Mouse (Mus musculus) embryonic facial prominence, embryonic 14.5 days (tissue): ENCODE data around the gene Chmp2b. TPM values are rescaled to one million over a fixed set of nuclear protein-coding genes. Genes with fewer than 3 reads are reported as not detected.

ENCODE experiments used
- ATAC-seq: fragments of 200-750 bp; cut with Nextera tagmentation; 2 replicates; pipeline ENCODE4 v1.8.0; 2017; ENCODE audit warnings: low read depth, moderate number of reproducible peaks, moderate TSS enrichment
- DNase-seq: peaks from one replicate; pipeline ENCODE4 v3.0.0-alpha.2; 2015; ENCODE audit warnings: low spot score
- H3K27ac ChIP-seq: fragments of 300-500 bp; sonication (generic); replicated peaks from 2 replicates; pipeline ENCODE4 v1.5.1; 2014; ENCODE audit warnings: low read depth, mild to moderate bottlenecking, low read length, moderate library complexity
- H3K27me3 ChIP-seq: fragments of 300-500 bp; sonication (generic); replicated peaks from 2 replicates; pipeline ENCODE4 v1.6.1; 2014; ENCODE audit warnings: low read length; ENCODE audit not compliant: control insufficient read depth, insufficient read depth
- H3K36me3 ChIP-seq: fragments of 300-500 bp; sonication (generic); 2 replicates; pipeline ENCODE4 v1.6.1; 2014; ENCODE audit warnings: low read length, mixed read lengths; ENCODE audit not compliant: control insufficient read depth, insufficient read depth
- H3K4me1 ChIP-seq: fragments of 300-500 bp; sonication (generic); 2 replicates; pipeline ENCODE4 v1.6.1; 2014; ENCODE audit warnings: antibody characterized with exemption, low read length; ENCODE audit not compliant: control insufficient read depth, insufficient read depth
- H3K4me2 ChIP-seq: fragments of 300-500 bp; sonication (generic); 2 replicates; pipeline ENCODE4 v1.6.1; 2014; ENCODE audit warnings: low read depth, mild to moderate bottlenecking, low read length, moderate library complexity, mixed read lengths
- H3K4me3 ChIP-seq: fragments of 300-500 bp; sonication (generic); 2 replicates; pipeline ENCODE4 v1.5.1; 2014; ENCODE audit warnings: low read depth, mild to moderate bottlenecking, low read length
- H3K9ac ChIP-seq: fragments of 300-500 bp; sonication (generic); 2 replicates; pipeline ENCODE4 v1.6.1; 2014; ENCODE audit warnings: low read depth, mild to moderate bottlenecking, low read length, moderate library complexity, mixed read lengths
- H3K9me3 ChIP-seq: fragments of 300-500 bp; sonication (generic); 2 replicates; pipeline ENCODE4 v1.6.1; 2016; ENCODE audit warnings: low read length; ENCODE audit not compliant: control insufficient read depth
- WGBS: fragments of 180-500 bp; shearing (Covaris S2); extraction: QIAGEN DNeasy Blood & Tissue Kit; methylation state at CpG from one replicate; pipeline ENCODE4 v1.1.7; 2014; 5-methylcytosine and 5-hydroxymethylcytosine counted together
- polyA plus RNA-seq: library from polyadenylated mRNA; unstranded; fragments of >200 nt; fragmentation: Nextera tagmentation; extraction: Ambion mirVana; gene quantifications from 2 replicates; pipeline ENCODE4 v1.2.1, GENCODE M21; 2014

The Chmp2b gene
- polyA plus RNA-seq, 1 experiment from 2014 or later = 95.3 TPM

GRCm38 (mm10) chr16:65497049-65497448 is 65.5 kb downstream of the Chmp2b start:
- Histone ChIP-seq H3K4me1 (no peaks in the 10 kb centered on the region), H3K36me3 (no peaks in the 10 kb centered on the region), H3K9ac (no peak overlapping the region), H3K4me3 (no peak overlapping the region), H3K27me3 (no peaks in the 10 kb centered on the region), H3K9me3 (no peaks in the 10 kb centered on the region), H3K27ac (no peak overlapping the region), H3K4me2 (no peak overlapping the region)
- DNase-seq (peak; percentile 62), ATAC-seq (no peak)
- WGBS = 27% methylated on average over 2 of the region's 2 CpGs

- H3K27me3 ChIP-seq = no peaks in the 10 kb centered on the region
- H3K4me1 ChIP-seq = no peaks in the 10 kb centered on the region
- no peak overlapping the region for H3K4me3 ChIP-seq
- H3K36me3 ChIP-seq = no peaks in the 10 kb centered on the region
- H3K9ac ChIP-seq = no peak overlapping the region
- no peaks in the 10 kb centered on the region for H3K9me3 ChIP-seq
- H3K27ac ChIP-seq = no peak overlapping the region
- DNase-seq (no peak), ATAC-seq (no peak)
- WGBS = 73% methylated on average over 5 of the region's 5 CpGs
- no peak overlapping the region for H3K4me2 ChIP-seq
Observed at GRCm38 (mm10) chr16:65496030-65496429, 66.5 kb downstream of the Chmp2b start.

Other genes with a start within 250 kb of the Chmp2b start
- 0.92 and 1.3 TPM in 2 replicates for gene Pou1f1, start 42.2 kb downstream of the Chmp2b start, polyA plus RNA-seq